Mouse (Mus musculus) limb, embryonic 12.5 days (tissue): ENCODE data around the gene Tma16. TPM values are rescaled to one million over a fixed set of nuclear protein-coding genes. Genes with fewer than 3 reads are reported as not detected.

Experiments used
- ATAC-seq: fragments of 200-750 bp; cut with Nextera tagmentation; 2 replicates; pipeline ENCODE4 v1.8.0; 2017; ENCODE audit warnings: low read depth, moderate TSS enrichment; ENCODE audit not compliant: insufficient number of reproducible peaks, insufficient read depth, low FRiP score, low TSS enrichment
- H3K27ac ChIP-seq: fragments of 300-500 bp; sonication (generic); 2 replicates; pipeline ENCODE4 v1.5.1; 2016; ENCODE audit warnings: mild to moderate bottlenecking, moderate library complexity
- H3K27me3 ChIP-seq: fragments of 300-500 bp; sonication (generic); 2 replicates; pipeline ENCODE4 v1.6.1; 2016; ENCODE audit warnings: mild to moderate bottlenecking, moderate library complexity
- H3K36me3 ChIP-seq: fragments of 300-500 bp; sonication (generic); 2 replicates; pipeline ENCODE4 v1.6.1; 2016; ENCODE audit warnings: mild to moderate bottlenecking, moderate library complexity
- H3K4me1 ChIP-seq: fragments of 300-500 bp; sonication (generic); replicated peaks from 2 replicates; pipeline ENCODE4 v1.6.1; 2016
- H3K4me2 ChIP-seq: fragments of 300-500 bp; sonication (generic); 2 replicates; pipeline ENCODE4 v1.6.1; 2016; ENCODE audit warnings: mild to moderate bottlenecking, moderate library complexity
- H3K4me3 ChIP-seq: fragments of 300-500 bp; sonication (generic); replicated peaks from 2 replicates; pipeline ENCODE4 v1.5.1; 2016; ENCODE audit warnings: mild to moderate bottlenecking
- H3K9ac ChIP-seq: fragments of 300-500 bp; sonication (generic); replicated peaks from 2 replicates; pipeline ENCODE4 v1.6.1; 2016; ENCODE audit warnings: mild to moderate bottlenecking, moderate library complexity
- H3K9me3 ChIP-seq: fragments of 300-500 bp; sonication (generic); 2 replicates; pipeline ENCODE4 v1.6.1; 2016; ENCODE audit warnings: mild to moderate bottlenecking, moderate library complexity
- WGBS: fragments of 180-500 bp; shearing (Covaris S2); methylation state at CpG from one replicate; pipeline ENCODE4 v1.1.7; 2016; 5-methylcytosine and 5-hydroxymethylcytosine counted together
- polyA plus RNA-seq: library from polyadenylated mRNA; unstranded; fragments of >200 nt; fragmentation: Nextera tagmentation; extraction: Ambion mirVana; gene quantifications from 2 replicates; pipeline ENCODE4 v1.2.1, GENCODE M21; 2016

Gene Tma16
- polyA plus RNA-seq, 1 experiment from 2014 or later: 17.6 TPM

DNA sequence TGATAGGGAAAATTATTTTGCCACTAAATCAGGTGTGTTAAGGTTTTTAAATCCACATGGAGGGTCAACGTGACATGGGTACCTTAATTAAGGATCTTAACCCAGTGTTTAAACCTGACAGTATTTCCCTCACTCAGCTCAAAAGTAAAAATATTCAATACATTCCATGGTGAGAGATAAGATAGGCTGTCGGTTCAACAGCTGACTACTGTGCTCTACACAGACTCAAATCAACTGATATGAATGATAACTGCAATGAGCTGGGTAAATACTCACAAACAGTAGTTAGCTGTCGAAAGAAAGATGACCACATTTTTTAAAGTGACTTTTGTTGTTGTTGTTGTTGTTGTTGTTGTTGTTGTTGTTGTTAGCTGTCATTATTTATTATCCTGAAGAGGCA lies 16.5 kb downstream of the Tma16 start:
- Histone ChIP-seq H3K27me3 (no peaks in the 10 kb centered on the region), H3K36me3 (peaks cover 5% of the 10 kb centered on the region), H3K9ac (no peak overlapping the region), H3K27ac (no peak overlapping the region), H3K9me3 (no peaks in the 10 kb centered on the region), H3K4me3 (no peak overlapping the region), H3K4me2 (no peak overlapping the region), H3K4me1 (no peaks in the 10 kb centered on the region)
- WGBS: 81% methylated on average over 3 of the region's 3 CpGs
- ATAC-seq: no peak

DNA sequence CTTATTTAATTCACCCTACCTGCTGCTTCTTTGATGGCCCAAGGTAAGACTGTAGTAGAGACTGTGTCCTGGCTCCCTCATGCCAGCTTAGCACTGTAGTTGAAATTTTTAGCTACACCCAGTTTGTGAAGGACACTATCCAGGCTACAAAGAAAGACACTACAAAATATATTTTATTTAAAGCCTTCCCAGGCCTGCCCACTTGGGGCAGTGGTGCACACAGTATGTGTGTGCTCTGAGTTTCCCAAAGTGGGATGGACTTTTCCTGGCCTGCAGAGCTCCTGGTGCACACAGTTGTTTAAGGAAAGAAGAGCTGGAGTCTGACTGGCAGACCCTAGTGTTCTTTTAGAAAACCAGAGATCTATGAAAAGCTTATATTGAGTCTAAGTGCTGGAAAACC lies 29.3 kb downstream of the Tma16 start:
- ATAC-seq: no peak
- no peaks in the 10 kb centered on the region for H3K36me3 ChIP-seq
- no peaks in the 10 kb centered on the region for H3K27me3 ChIP-seq
- H3K9me3 ChIP-seq: no peaks in the 10 kb centered on the region
- H3K9ac ChIP-seq: no peak overlapping the region
- no peak overlapping the region for H3K27ac ChIP-seq
- H3K4me3 ChIP-seq: no peak overlapping the region
- H3K4me2 ChIP-seq: no peak overlapping the region
- no peaks in the 10 kb centered on the region for H3K4me1 ChIP-seq

DNA sequence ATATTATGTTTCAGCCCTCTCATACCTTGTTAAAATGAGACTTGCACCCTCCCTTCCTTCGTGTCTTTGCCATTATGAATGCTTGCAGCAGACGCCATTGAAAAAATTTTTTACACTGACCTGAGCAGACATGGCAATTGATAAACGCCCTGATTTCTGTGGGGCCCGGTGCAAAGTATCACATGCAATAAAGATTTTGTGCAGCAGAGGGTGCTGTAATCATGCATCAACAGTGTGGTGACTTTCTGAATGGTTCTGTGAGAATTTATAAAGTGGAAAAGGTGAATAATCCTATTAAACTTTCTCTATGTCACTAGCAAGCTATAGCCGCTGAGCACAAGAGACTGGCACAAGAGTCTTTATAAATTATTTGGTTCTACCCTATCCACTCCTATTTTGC lies 35.6 kb downstream of the Tma16 start:
- H3K27ac ChIP-seq: no peak overlapping the region
- no peaks in the 10 kb centered on the region for H3K4me1 ChIP-seq
- no peaks in the 10 kb centered on the region for H3K9me3 ChIP-seq
- H3K36me3 ChIP-seq: no peaks in the 10 kb centered on the region
- H3K9ac ChIP-seq: no peak overlapping the region
- WGBS: 31% methylated on average over 5 of the region's 5 CpGs
- no peak overlapping the region for H3K4me2 ChIP-seq
- H3K27me3 ChIP-seq: no peaks in the 10 kb centered on the region
- no peak overlapping the region for H3K4me3 ChIP-seq
- ATAC-seq: no peak

GRCm38 (mm10) chr8:66445351-66445750 lies 41.0 kb downstream of the Tma16 start:
- Histone ChIP-seq H3K27me3 (no peaks in the 10 kb centered on the region), H3K27ac (no peak overlapping the region), H3K36me3 (no peaks in the 10 kb centered on the region), H3K4me1 (no peaks in the 10 kb centered on the region), H3K4me2 (no peak overlapping the region), H3K9ac (no peak overlapping the region), H3K4me3 (no peak overlapping the region), H3K9me3 (no peaks in the 10 kb centered on the region)
- WGBS: 80% methylated on average over 3 of the region's 3 CpGs
- ATAC-seq: no peak

DNA sequence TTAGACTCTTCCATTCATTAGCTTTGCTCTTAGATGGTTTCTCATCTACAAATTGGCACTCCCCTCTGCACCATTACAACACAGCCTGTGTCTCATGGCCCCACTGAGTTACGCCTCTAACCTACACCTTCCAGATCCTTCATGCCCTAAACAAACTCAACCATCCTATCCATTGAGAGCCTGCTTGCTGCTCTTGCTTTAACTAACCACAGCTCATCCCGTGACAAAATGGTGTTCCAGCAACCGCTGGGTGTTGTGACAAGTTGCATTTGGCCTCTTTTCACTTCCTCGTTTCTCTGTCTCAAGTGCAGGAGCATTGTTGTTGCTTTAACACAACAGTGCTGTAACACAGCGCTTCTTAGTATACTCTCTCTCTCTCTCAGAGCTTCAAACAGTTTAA lies 42.2 kb downstream of the Tma16 start:
- no peaks in the 10 kb centered on the region for H3K4me1 ChIP-seq
- H3K9ac ChIP-seq: no peak overlapping the region
- H3K9me3 ChIP-seq: no peaks in the 10 kb centered on the region
- no peak for ATAC-seq
- H3K36me3 ChIP-seq: no peaks in the 10 kb centered on the region
- no peaks in the 10 kb centered on the region for H3K27me3 ChIP-seq
- no peak overlapping the region for H3K4me3 ChIP-seq
- WGBS: 76% methylated on average over 5 of the region's 5 CpGs
- no peak overlapping the region for H3K4me2 ChIP-seq
- H3K27ac ChIP-seq: no peak overlapping the region

DNA sequence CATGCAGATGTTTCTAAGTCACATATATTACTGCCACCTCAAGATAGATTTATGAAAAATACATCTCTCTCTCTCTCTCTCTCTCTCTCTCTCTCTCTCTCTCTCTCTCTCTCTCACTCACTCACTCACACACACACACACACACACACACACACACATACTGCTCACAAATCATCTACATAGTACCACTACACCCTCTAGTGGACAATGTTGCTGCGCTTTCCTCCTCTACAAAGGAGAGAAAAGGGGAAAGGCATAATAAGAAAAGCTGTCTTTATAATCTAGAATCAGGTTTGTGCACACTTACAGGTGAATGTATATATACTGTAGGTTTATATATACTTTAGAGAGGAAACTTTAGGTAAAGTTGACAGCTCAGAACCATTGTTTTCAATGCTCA lies 43.6 kb downstream of the Tma16 start:
- Histone ChIP-seq H3K9me3 (no peaks in the 10 kb centered on the region), H3K27me3 (no peaks in the 10 kb centered on the region), H3K4me3 (no peak overlapping the region), H3K36me3 (no peaks in the 10 kb centered on the region), H3K4me2 (no peak overlapping the region), H3K9ac (no peak overlapping the region), H3K4me1 (no peaks in the 10 kb centered on the region), H3K27ac (no peak overlapping the region)
- no peak for ATAC-seq
- 26% methylated on average over 1 of the region's 1 CpGs for WGBS

- no peak overlapping the region for H3K4me2 ChIP-seq
- no peaks in the 10 kb centered on the region for H3K27me3 ChIP-seq
- no peaks in the 10 kb centered on the region for H3K4me1 ChIP-seq
- no peak overlapping the region for H3K4me3 ChIP-seq
- H3K9me3 ChIP-seq: no peaks in the 10 kb centered on the region
- 20% methylated on average over 1 of the region's 1 CpGs for WGBS
- H3K9ac ChIP-seq: no peak overlapping the region
- ATAC-seq: no peak
- no peaks in the 10 kb centered on the region for H3K36me3 ChIP-seq
- H3K27ac ChIP-seq: no peak overlapping the region
Measured at GRCm38 (mm10) chr8:66441123-66441522, 45.2 kb downstream of the Tma16 start.

GRCm38 (mm10) chr8:66438468-66438867 lies 47.9 kb downstream of the Tma16 start:
- no peak overlapping the region for H3K9ac ChIP-seq
- H3K36me3 ChIP-seq: no peaks in the 10 kb centered on the region
- no peak overlapping the region for H3K27ac ChIP-seq
- H3K27me3 ChIP-seq: no peaks in the 10 kb centered on the region
- no peaks in the 10 kb centered on the region for H3K9me3 ChIP-seq
- WGBS: 86% methylated on average over 4 of the region's 4 CpGs
- H3K4me1 ChIP-seq: no peaks in the 10 kb centered on the region
- ATAC-seq: no peak
- no peak overlapping the region for H3K4me3 ChIP-seq
- H3K4me2 ChIP-seq: no peak overlapping the region

GRCm38 (mm10) chr8:66437929-66438328 lies 48.4 kb downstream of the Tma16 start:
- no peaks in the 10 kb centered on the region for H3K27me3 ChIP-seq
- WGBS: 88% methylated on average over 3 of the region's 3 CpGs
- no peak overlapping the region for H3K4me3 ChIP-seq
- no peaks in the 10 kb centered on the region for H3K4me1 ChIP-seq
- no peaks in the 10 kb centered on the region for H3K36me3 ChIP-seq
- no peak overlapping the region for H3K4me2 ChIP-seq
- H3K27ac ChIP-seq: no peak overlapping the region
- no peaks in the 10 kb centered on the region for H3K9me3 ChIP-seq
- ATAC-seq: no peak
- no peak overlapping the region for H3K9ac ChIP-seq

DNA sequence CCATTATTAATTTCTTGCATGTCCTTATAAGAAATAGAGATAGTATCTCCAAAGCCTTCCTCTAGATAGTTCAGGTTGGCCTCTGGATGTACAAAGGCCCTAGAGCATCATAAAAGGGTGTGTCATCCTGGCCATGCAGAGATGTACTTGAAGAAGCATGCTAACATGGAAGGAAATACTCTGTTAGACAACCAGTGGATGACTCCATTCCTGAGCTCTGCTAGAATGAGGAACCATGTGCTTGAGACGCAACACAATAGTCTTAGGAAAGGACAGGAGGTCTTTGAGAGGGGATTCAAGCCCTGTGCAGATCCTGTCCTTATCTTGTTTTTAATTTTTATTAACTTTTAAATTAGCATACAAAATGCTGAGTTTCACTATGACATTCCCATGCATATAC lies 49.5 kb downstream of the Tma16 start:
- no peaks in the 10 kb centered on the region for H3K9me3 ChIP-seq
- no peak for ATAC-seq
- no peak overlapping the region for H3K4me3 ChIP-seq
- WGBS: 85% methylated on average over 1 of the region's 1 CpGs
- no peak overlapping the region for H3K27ac ChIP-seq
- no peak overlapping the region for H3K9ac ChIP-seq
- H3K4me2 ChIP-seq: no peak overlapping the region
- no peaks in the 10 kb centered on the region for H3K27me3 ChIP-seq
- H3K4me1 ChIP-seq: no peaks in the 10 kb centered on the region
- no peaks in the 10 kb centered on the region for H3K36me3 ChIP-seq

DNA sequence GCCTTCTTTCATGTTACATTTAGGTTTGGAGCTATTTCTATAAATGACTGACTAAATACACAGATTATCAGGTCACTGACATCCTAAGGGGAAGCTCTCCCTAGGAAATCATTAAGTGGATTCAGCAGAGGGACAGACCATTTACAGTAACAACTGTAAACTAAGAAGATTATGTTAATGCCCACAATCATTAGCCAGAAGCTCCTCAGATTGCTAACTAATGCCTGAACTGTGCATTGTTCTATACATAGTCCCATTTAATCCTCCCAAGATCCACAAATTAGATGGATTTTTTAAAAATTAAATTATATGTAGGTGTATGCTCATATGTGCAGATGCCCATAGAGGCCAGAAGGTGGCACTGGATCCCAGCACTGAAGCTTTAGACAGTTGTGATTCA lies 52.8 kb downstream of the Tma16 start:
- H3K36me3 ChIP-seq: no peaks in the 10 kb centered on the region
- no peaks in the 10 kb centered on the region for H3K9me3 ChIP-seq
- H3K27me3 ChIP-seq: no peaks in the 10 kb centered on the region
- no peak for ATAC-seq
- H3K4me2 ChIP-seq: no peak overlapping the region
- no peak overlapping the region for H3K27ac ChIP-seq
- H3K4me1 ChIP-seq: no peaks in the 10 kb centered on the region
- no peak overlapping the region for H3K9ac ChIP-seq
- no peak overlapping the region for H3K4me3 ChIP-seq

- Histone ChIP-seq H3K4me3 (no peak overlapping the region), H3K27me3 (no peaks in the 10 kb centered on the region), H3K36me3 (no peaks in the 10 kb centered on the region), H3K27ac (no peak overlapping the region), H3K4me1 (no peaks in the 10 kb centered on the region), H3K9ac (no peak overlapping the region), H3K9me3 (no peaks in the 10 kb centered on the region), H3K4me2 (no peak overlapping the region)
- no peak for ATAC-seq
- 69% methylated on average over 2 of the region's 2 CpGs for WGBS
Measured at GRCm38 (mm10) chr8:66430639-66431038, 55.7 kb downstream of the Tma16 start.
